Mouse (Mus musculus): ENCODE data around the gene Ptpn12.

DNA sequence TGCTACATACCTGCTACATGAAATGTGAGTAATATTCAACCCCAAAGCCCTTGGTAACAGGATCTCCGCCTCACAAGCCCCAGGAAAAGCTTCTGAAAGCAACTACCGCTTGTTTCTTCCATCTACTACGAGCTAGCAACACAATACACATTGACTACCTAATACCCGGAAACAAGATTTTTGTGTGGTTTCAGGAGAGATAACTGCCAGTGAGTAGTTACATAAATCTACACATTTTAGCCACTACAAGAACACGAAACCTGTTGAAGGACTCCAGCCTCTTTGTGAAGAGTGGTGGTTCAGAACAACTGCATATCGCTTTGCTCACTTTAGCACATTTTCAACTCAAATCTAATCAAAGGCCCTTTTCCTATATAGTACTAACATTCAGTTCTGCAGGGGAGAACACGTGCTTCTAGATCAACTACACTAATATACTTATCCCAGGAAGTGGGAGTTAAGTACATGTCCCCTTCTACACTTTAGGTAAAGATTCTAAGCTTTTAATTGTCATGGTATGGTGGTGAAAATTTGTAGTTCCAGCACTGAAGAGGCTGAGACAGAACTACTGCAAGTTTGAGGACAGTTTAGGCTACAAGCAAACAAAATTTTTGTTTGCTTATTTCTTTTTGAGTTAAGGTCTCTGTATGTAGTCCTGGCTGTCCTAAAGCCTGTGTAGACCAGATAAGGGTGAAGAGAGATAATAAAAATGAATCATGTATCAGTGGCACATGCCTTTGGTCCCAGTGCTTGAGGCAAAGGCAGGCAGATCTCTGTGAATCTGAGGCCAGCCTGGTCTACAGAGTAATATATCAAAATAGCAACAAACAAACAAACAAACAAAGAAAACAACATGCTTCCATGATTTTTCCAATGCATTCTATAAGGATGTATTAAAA is 9.3 kb downstream of the Ptpn12 start:
- TF ChIP-seq NRF1 (IDR thresholded peaks at IDR 0.05; ENCODE audit: low read depth, low read length) (no peak), SMC3 (IDR thresholded peaks at IDR 0.05; ENCODE audit: low read depth, low read length) (no peak), CHD2 (IDR thresholded peaks at IDR 0.05; ENCODE audit: low read length) (no peak), CTCF (conservative IDR thresholded peaks at IDR 0.05 in 1 of 2, IDR thresholded peaks at IDR 0.05 in 1 of 2; ENCODE audit: low read depth in 2 of 2, low read length in 2 of 2) (no peak), HCFC1 (IDR thresholded peaks at IDR 0.05; ENCODE audit: low read depth, low read length) (no peak), CHD1 (IDR thresholded peaks at IDR 0.05; ENCODE audit: low read depth, low read length) (no peak), GABPA (IDR thresholded peaks at IDR 0.05; ENCODE audit: insufficient replicate concordance, low read depth, low read length) (no peak)
